In genomic region chr15:98517380-98518355, GRCm38 (mm10) we compare ENCODE assay signal across 9 mouse cellular contexts. TPM values are rescaled to one million over a fixed set of nuclear protein-coding genes. Genes with fewer than 3 reads are reported as not detected.
A peak's percentile ranks its signal among the peaks of the same experiment; 100 is the strongest.
DNase-seq lines count a peak whose midpoint lies in the region; ATAC-seq and TF ChIP-seq lines count a peak whose summit lies in the region.
"Had no signal": no experiment of that assay in that cellular context is flagged by ENCODE, and none has a peak within 500 bp of the region (broad histone marks: within the 10 kb centered on the region; RNA-seq: fewer than 3 reads in every experiment).

No protein-coding gene starts in this region.

- H3K4me2 ChIP-seq in forebrain, embryonic 11.5 days (ENCODE audit: low read depth, low read length, severe bottlenecking): no peak overlapping the region
- H3K4me2 ChIP-seq in forebrain, embryonic 13.5 days: no peak overlapping the region
- H3K4me2 ChIP-seq in intestine, postnatal 0 days (replicated peaks; ENCODE audit: low read depth): no peak overlapping the region
- H3K4me2 ChIP-seq in liver, embryonic 14.5 days (ENCODE audit: low read depth): no peak overlapping the region
- H3K4me2 ChIP-seq: hindbrain, embryonic 15.5 days had no signal

- DNase-seq in forebrain, embryonic 11.5 days (ENCODE audit: low spot score): peak; percentile 79
- peak; percentile 78 to 81 for DNase-seq in B cell, adult 2 months
- DNase-seq in frontal cortex, postnatal 14 days (ENCODE audit: low spot score in 2 of 2): peak; percentile 35 to 41
- DNase-seq in liver, embryonic 14.5 days (ENCODE audit: low read depth in 3 of 3, low spot score in 3 of 3): peak in 1 of 3 experiments; percentile 34
- peak; percentile 80 for DNase-seq in retina, embryonic 14.5 days (ENCODE audit: low spot score)

- no peak for TF ChIP-seq EP300 in liver, embryonic 14.5 days (IDR thresholded peaks at IDR 0.05; ENCODE audit: low read depth)

- peaks cover 13% of the 10 kb centered on the region; the same call in 1 of the 2 replicates for H3K36me3 ChIP-seq in forebrain, embryonic 11.5 days (ENCODE audit: control insufficient read depth, insufficient read depth, low read length)
- peaks cover 60% of the 10 kb centered on the region for H3K36me3 ChIP-seq in forebrain, embryonic 13.5 days (ENCODE audit: poor library complexity, severe bottlenecking)
- H3K36me3 ChIP-seq in intestine, postnatal 0 days (ENCODE audit: control insufficient read depth, insufficient read depth): peaks cover 30% of the 10 kb centered on the region
- H3K36me3 ChIP-seq in liver, embryonic 14.5 days (replicated peaks; ENCODE audit: control insufficient read depth, insufficient read depth, low read depth): peaks cover 41% of the 10 kb centered on the region

- WGBS in forebrain, embryonic 11.5 days: 76% methylated on average over 16 of the region's 16 CpGs
- WGBS in forebrain, embryonic 13.5 days: 72% methylated on average over 16 of the region's 16 CpGs
- 68% methylated on average over 16 of the region's 16 CpGs for WGBS in intestine, postnatal 0 days
- 46% methylated on average over 16 of the region's 16 CpGs for WGBS in liver, embryonic 14.5 days (ENCODE audit: insufficient replicate concordance)

- no peak overlapping the region for H3K9ac ChIP-seq in forebrain, embryonic 11.5 days (ENCODE audit: low read length)
- no peak overlapping the region for H3K9ac ChIP-seq in forebrain, embryonic 13.5 days
- no peak overlapping the region for H3K9ac ChIP-seq in intestine, postnatal 0 days (ENCODE audit: low read depth, low read length)
- H3K9ac ChIP-seq in liver, embryonic 14.5 days (replicated peaks): no peak overlapping the region
- H3K9ac ChIP-seq: hindbrain, embryonic 15.5 days had no signal

- no peak overlapping the region for H3K4me3 ChIP-seq in forebrain, embryonic 11.5 days (ENCODE audit: low read depth, low read length)
- no peak overlapping the region for H3K4me3 ChIP-seq in forebrain, embryonic 13.5 days
- no peak overlapping the region for H3K4me3 ChIP-seq in bone marrow macrophage, adult 2 months (ENCODE audit: insufficient read depth, low read length)
- H3K4me3 ChIP-seq in intestine, postnatal 0 days (ENCODE audit: low read depth, low read length): no peak overlapping the region
- H3K4me3 ChIP-seq in liver, embryonic 14.5 days (ENCODE audit: insufficient read depth in 1 of 2, low read depth in 2 of 2, low read length in 2 of 2): no peak overlapping the region
- H3K4me3 ChIP-seq: hindbrain, embryonic 15.5 days had no signal

- no peaks in the 10 kb centered on the region for H3K4me1 ChIP-seq in forebrain, embryonic 11.5 days (replicated peaks; ENCODE audit: control insufficient read depth, insufficient read depth, low read length)
- H3K4me1 ChIP-seq in forebrain, embryonic 13.5 days: no peaks in the 10 kb centered on the region
- peaks cover 14% of the 10 kb centered on the region for H3K4me1 ChIP-seq in bone marrow macrophage, adult 2 months (ENCODE audit: control insufficient read depth, insufficient read depth, low read length)
- no peaks in the 10 kb centered on the region for H3K4me1 ChIP-seq in intestine, postnatal 0 days (replicated peaks; ENCODE audit: control insufficient read depth, insufficient read depth, low read length)
- H3K4me1 ChIP-seq in liver, embryonic 14.5 days (replicated peaks; ENCODE audit: control insufficient read depth in 2 of 2, insufficient read depth in 2 of 2, low read length in 1 of 2): no peaks in the 10 kb centered on the region
- H3K4me1 ChIP-seq: hindbrain, embryonic 15.5 days had no signal

- ATAC-seq in forebrain, embryonic 11.5 days (replicated peaks; ENCODE audit: low FRiP score): no peak
- ATAC-seq in forebrain, embryonic 13.5 days: no peak
- ATAC-seq in intestine, postnatal 0 days: no peak
- peak; percentile 42 for ATAC-seq in liver, embryonic 14.5 days (ENCODE audit: insufficient read depth)

- no peak overlapping the region for H3K27ac ChIP-seq in forebrain, embryonic 11.5 days (ENCODE audit: low read depth, low read length)
- no peak overlapping the region; the same call in 1 of the 2 replicates for H3K27ac ChIP-seq in forebrain, embryonic 13.5 days
- H3K27ac ChIP-seq in bone marrow macrophage, adult 2 months (ENCODE audit: insufficient read depth, low read depth, low read length): peak overlapping the region; percentile 39; the same call in 1 of the 2 replicates
- H3K27ac ChIP-seq in intestine, postnatal 0 days (ENCODE audit: low read depth, low read length): no peak overlapping the region
- H3K27ac ChIP-seq in liver, embryonic 14.5 days: no peak overlapping the region
- H3K27ac ChIP-seq: hindbrain, embryonic 15.5 days had no signal

- no peaks in the 10 kb centered on the region for H3K9me3 ChIP-seq in forebrain, embryonic 11.5 days (ENCODE audit: control insufficient read depth, low read length)
- no peaks in the 10 kb centered on the region for H3K9me3 ChIP-seq in forebrain, embryonic 13.5 days (replicated peaks)
- no peaks in the 10 kb centered on the region for H3K9me3 ChIP-seq in intestine, postnatal 0 days (ENCODE audit: control insufficient read depth)
- no peaks in the 10 kb centered on the region for H3K9me3 ChIP-seq in liver, embryonic 14.5 days (ENCODE audit: control insufficient read depth, low read length)
- H3K9me3 ChIP-seq: hindbrain, embryonic 15.5 days had no signal

- no peak for TF ChIP-seq POLR2A in bone marrow macrophage, adult 2 months (IDR thresholded peaks at IDR 0.05; ENCODE audit: borderline replicate concordance, low read depth, low read length)

- H3K27me3 ChIP-seq in forebrain, embryonic 11.5 days (ENCODE audit: control insufficient read depth, insufficient read depth, low read length): no peaks in the 10 kb centered on the region
- H3K27me3 ChIP-seq in forebrain, embryonic 13.5 days: no peaks in the 10 kb centered on the region
- no peaks in the 10 kb centered on the region for H3K27me3 ChIP-seq in intestine, postnatal 0 days (replicated peaks; ENCODE audit: control insufficient read depth, insufficient read depth, low read length)
- no peaks in the 10 kb centered on the region for H3K27me3 ChIP-seq in liver, embryonic 14.5 days (ENCODE audit: control insufficient read depth, insufficient read depth, low read length)
- H3K27me3 ChIP-seq: hindbrain, embryonic 15.5 days had no signal

- TF ChIP-seq CTCF in bone marrow macrophage, adult 2 months (IDR thresholded peaks at IDR 0.05; ENCODE audit: low read depth, low read length): peak; percentile 88
- peak; percentile 94 for TF ChIP-seq CTCF in intestine, postnatal 0 days (IDR thresholded peaks at IDR 0.05; ENCODE audit: low read depth)
- peak; percentile 98 for TF ChIP-seq CTCF in liver, embryonic 14.5 days (IDR thresholded peaks at IDR 0.05; ENCODE audit: low read depth)

RNA-seq across cellular contexts. Expression of gene Kansl2, which starts 16.4 kb away (rescaled TPM):
- polyA plus RNA-seq in forebrain, embryonic 11.5 days (2014; fragmentation: Nextera tagmentation; extraction: Ambion mirVana): 138 and 152 TPM in 2 replicates
- 150 and 157 TPM in 2 replicates for polyA plus RNA-seq in forebrain, embryonic 13.5 days (2015; fragmentation: Nextera tagmentation; extraction: Ambion mirVana)
- polyA plus RNA-seq in bone marrow macrophage, adult 2 months (2012; ENCODE audit: insufficient read depth, insufficient read length, missing spikeins): 56.6 and 62.4 TPM in 2 replicates
- 42.1 and 42.3 TPM in 2 replicates for polyA plus RNA-seq in intestine, postnatal 0 days (2015; fragmentation: Nextera tagmentation; extraction: Ambion mirVana)
- polyA plus RNA-seq in liver, embryonic 14.5 days (2012; rRNA removed): 17.5 and 21.7 TPM in 2 replicates
- polyA plus RNA-seq in liver, embryonic 14.5 days (2014; fragmentation: Nextera tagmentation; extraction: Ambion mirVana): 31.1 and 35.6 TPM in 2 replicates

RNA-seq across cellular contexts. Expression of gene Olfr279, which starts 25.5 kb away (rescaled TPM):
- not detected in 2 replicates for polyA plus RNA-seq in forebrain, embryonic 11.5 days (2014; fragmentation: Nextera tagmentation; extraction: Ambion mirVana)
- polyA plus RNA-seq in forebrain, embryonic 13.5 days (2015; fragmentation: Nextera tagmentation; extraction: Ambion mirVana): not detected in 2 replicates
- not detected in 2 replicates for polyA plus RNA-seq in bone marrow macrophage, adult 2 months (2012; ENCODE audit: insufficient read depth, insufficient read length, missing spikeins)
- not detected in 2 replicates for polyA plus RNA-seq in intestine, postnatal 0 days (2015; fragmentation: Nextera tagmentation; extraction: Ambion mirVana)
- not detected in 2 replicates for polyA plus RNA-seq in liver, embryonic 14.5 days (2012; rRNA removed)
- not detected in 2 replicates for polyA plus RNA-seq in liver, embryonic 14.5 days (2014; fragmentation: Nextera tagmentation; extraction: Ambion mirVana)
- polyA plus RNA-seq: hindbrain, embryonic 15.5 days had no signal

RNA-seq across cellular contexts. Expression of gene Lalba, which starts 35.1 kb away (rescaled TPM):
- polyA plus RNA-seq in forebrain, embryonic 11.5 days (2014; fragmentation: Nextera tagmentation; extraction: Ambion mirVana): 0.25 TPM in 1 of 2 replicates, not detected in the other
- polyA plus RNA-seq in forebrain, embryonic 13.5 days (2015; fragmentation: Nextera tagmentation; extraction: Ambion mirVana): not detected in 2 replicates
- polyA plus RNA-seq in bone marrow macrophage, adult 2 months (2012; ENCODE audit: insufficient read depth, insufficient read length, missing spikeins): not detected in 2 replicates
- 0.34 and 0.56 TPM in 2 replicates for polyA plus RNA-seq in intestine, postnatal 0 days (2015; fragmentation: Nextera tagmentation; extraction: Ambion mirVana)
- polyA plus RNA-seq in liver, embryonic 14.5 days (2012; rRNA removed): not detected in 2 replicates
- polyA plus RNA-seq in liver, embryonic 14.5 days (2014; fragmentation: Nextera tagmentation; extraction: Ambion mirVana): not detected in 2 replicates
- polyA plus RNA-seq: hindbrain, embryonic 15.5 days had no signal

RNA-seq across cellular contexts. Expression of gene OR5BS1P, which starts 48.0 kb away (rescaled TPM):
- polyA plus RNA-seq in forebrain, embryonic 11.5 days (2014; fragmentation: Nextera tagmentation; extraction: Ambion mirVana): not detected in 2 replicates
- not detected in 2 replicates for polyA plus RNA-seq in forebrain, embryonic 13.5 days (2015; fragmentation: Nextera tagmentation; extraction: Ambion mirVana)
- not detected in 2 replicates for polyA plus RNA-seq in bone marrow macrophage, adult 2 months (2012; ENCODE audit: insufficient read depth, insufficient read length, missing spikeins)
- not detected in 2 replicates for polyA plus RNA-seq in intestine, postnatal 0 days (2015; fragmentation: Nextera tagmentation; extraction: Ambion mirVana)
- polyA plus RNA-seq in liver, embryonic 14.5 days (2012; rRNA removed): not detected in 2 replicates
- not detected in 2 replicates for polyA plus RNA-seq in liver, embryonic 14.5 days (2014; fragmentation: Nextera tagmentation; extraction: Ambion mirVana)
- polyA plus RNA-seq: hindbrain, embryonic 15.5 days had no signal

RNA-seq across cellular contexts. Expression of gene Ccnt1, which starts 53.1 kb away (rescaled TPM):
- 62.2 and 67.0 TPM in 2 replicates for polyA plus RNA-seq in forebrain, embryonic 11.5 days (2014; fragmentation: Nextera tagmentation; extraction: Ambion mirVana)
- 63.6 and 68.1 TPM in 2 replicates for polyA plus RNA-seq in forebrain, embryonic 13.5 days (2015; fragmentation: Nextera tagmentation; extraction: Ambion mirVana)
- 42.6 and 44.0 TPM in 2 replicates for polyA plus RNA-seq in bone marrow macrophage, adult 2 months (2012; ENCODE audit: insufficient read depth, insufficient read length, missing spikeins)
- 21.1 and 25.0 TPM in 2 replicates for polyA plus RNA-seq in intestine, postnatal 0 days (2015; fragmentation: Nextera tagmentation; extraction: Ambion mirVana)
- 6.1 and 8.2 TPM in 2 replicates for polyA plus RNA-seq in liver, embryonic 14.5 days (2012; rRNA removed)
- polyA plus RNA-seq in liver, embryonic 14.5 days (2014; fragmentation: Nextera tagmentation; extraction: Ambion mirVana): 23.7 and 24.7 TPM in 2 replicates
